Mouse (Mus musculus): ENCODE data around the gene Rps19.
A peak's percentile ranks its signal among the peaks of the same experiment; 100 is the strongest.

DNA sequence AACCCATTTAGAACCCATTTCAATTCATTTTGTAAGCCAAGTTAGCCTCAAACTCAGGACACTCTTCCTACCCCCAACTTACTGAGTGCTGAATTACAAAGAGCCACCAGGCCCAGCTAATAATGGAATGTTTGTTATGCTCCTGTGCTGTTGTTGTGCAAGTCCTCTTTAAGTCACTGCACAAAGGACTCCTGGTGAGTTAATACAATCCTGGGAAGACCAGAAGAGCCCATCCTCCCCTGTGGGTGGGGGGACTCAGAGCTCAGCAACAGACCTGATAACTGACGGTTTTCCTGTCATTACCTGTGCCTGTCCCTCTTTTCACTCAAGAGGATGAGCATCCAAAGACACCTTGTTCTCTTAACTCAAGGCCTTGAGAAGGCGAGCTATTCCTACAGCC, 4.6 kb upstream of the Rps19 start:
- TF ChIP-seq ZC3H11A (IDR thresholded peaks at IDR 0.05; ENCODE audit: borderline replicate concordance, low read depth, low read length) = no peak
- no peak for TF ChIP-seq ZNF384 (IDR thresholded peaks at IDR 0.05; ENCODE audit: low read depth, low read length)
- TF ChIP-seq HCFC1 (IDR thresholded peaks at IDR 0.05; ENCODE audit: borderline replicate concordance, insufficient read depth, low read length) = 0 out of 2 replicates have a peak, but pooled peaks have one; percentile 47
- no peak for TF ChIP-seq MAFK (IDR thresholded peaks at IDR 0.05; ENCODE audit: insufficient read depth, low read depth, low read length)
- TF ChIP-seq CHD2 (IDR thresholded peaks at IDR 0.05; ENCODE audit: low read depth, low read length) = peak; percentile 65

Measured in ES-E14 (cell line).